Comparison of ENCODE assay signal across 8 mouse cellular contexts in genomic region chr17:3273108-3274091, GRCm38 (mm10). TPM values are rescaled to one million over a fixed set of nuclear protein-coding genes. Genes with fewer than 3 reads are reported as not detected.
DNase-seq lines count a peak whose midpoint lies in the region; ATAC-seq and TF ChIP-seq lines count a peak whose summit lies in the region.

No protein-coding gene starts in this region.

- WGBS in heart, embryonic 11.5 days (ENCODE audit: insufficient replicate concordance), result 23% methylated on average over 22 of the region's 22 CpGs
- WGBS in kidney, embryonic 16.5 days, result 49% methylated on average over 22 of the region's 22 CpGs
- 48% methylated on average over 22 of the region's 22 CpGs for WGBS in liver, adult 2 months

- no peak for TF ChIP-seq POLR2A in brain, embryonic 14.5 days (IDR thresholded peaks at IDR 0.05; ENCODE audit: borderline replicate concordance, extremely low read depth, insufficient read depth, insufficient read length, poor library complexity, severe bottlenecking)
- no peak for TF ChIP-seq POLR2A in liver, adult 2 months (IDR thresholded peaks at IDR 0.05; ENCODE audit: extremely low read depth, insufficient read depth, low read length)

- H3K27ac ChIP-seq in heart, embryonic 11.5 days (ENCODE audit: low read depth, low read length), result no peak overlapping the region
- no peak overlapping the region for H3K27ac ChIP-seq in kidney, embryonic 16.5 days (ENCODE audit: low read length)
- no peak overlapping the region for H3K27ac ChIP-seq in liver, adult 2 months (replicated peaks; ENCODE audit: insufficient read depth, low read depth, low read length)

- H3K9ac ChIP-seq in heart, embryonic 11.5 days (ENCODE audit: low read depth, low read length), result no peak overlapping the region
- no peak overlapping the region for H3K9ac ChIP-seq in kidney, embryonic 16.5 days (replicated peaks; ENCODE audit: low read length)
- H3K9ac ChIP-seq in liver, adult 2 months (ENCODE audit: low read depth, low read length), result no peak overlapping the region

- no peaks in the 10 kb centered on the region for H3K79me2 ChIP-seq in liver, adult 2 months (ENCODE audit: control insufficient read depth, insufficient read depth, low read length)

- H3K4me1 ChIP-seq in heart, embryonic 11.5 days (ENCODE audit: control insufficient read depth, insufficient read depth, low read length), result peaks cover 10% of the 10 kb centered on the region
- H3K4me1 ChIP-seq in kidney, embryonic 16.5 days (ENCODE audit: insufficient read depth, low read length), result 0 out of 2 replicates have a peak, but pooled peaks cover 3% of the 10 kb centered on the region
- no peaks in the 10 kb centered on the region for H3K4me1 ChIP-seq in liver, adult 2 months (ENCODE audit: control insufficient read depth, insufficient read depth, low read length)

- H3K36me3 ChIP-seq in heart, embryonic 11.5 days (ENCODE audit: control insufficient read depth, insufficient read depth, low read length), result no peaks in the 10 kb centered on the region
- H3K36me3 ChIP-seq in kidney, embryonic 16.5 days (ENCODE audit: insufficient read depth, low read length), result no peaks in the 10 kb centered on the region
- no peaks in the 10 kb centered on the region for H3K36me3 ChIP-seq in liver, adult 2 months (ENCODE audit: control insufficient read depth, insufficient read depth, low read length)

- peak; percentile 27; the same call in 1 of the 2 replicates for ATAC-seq in heart, embryonic 11.5 days (replicated peaks; ENCODE audit: insufficient number of reproducible peaks, low FRiP score, low TSS enrichment)
- ATAC-seq in kidney, embryonic 16.5 days (ENCODE audit: low FRiP score, low TSS enrichment), result peak; percentile 82

- DNase-seq in B cell, adult 2 months, result peak; percentile 71 to 72
- peak; percentile 93 for DNase-seq in brain, embryonic 14.5 days (ENCODE audit: low read depth)
- DNase-seq in fat pad, adult 2 months (ENCODE audit: extremely low read depth, low read depth, low spot score), result peak; percentile 16
- DNase-seq in liver, adult 2 months (ENCODE audit: extremely low read depth, low read depth, low spot score), result peak; percentile 65
- DNase-seq in naive thymus-derived CD4-positive, alpha-beta T cell, adult 2 months (ENCODE audit: low read depth), result peak; percentile 71
- DNase-seq in spleen, postnatal 4 days (ENCODE audit: low spot score in 2 of 2), result peak; percentile 59 to 87

- peak; percentile 81 for TF ChIP-seq CTCF in brain, embryonic 14.5 days (IDR thresholded peaks at IDR 0.05; ENCODE audit: borderline replicate concordance, extremely low read depth, insufficient read depth, insufficient read length)
- peak; percentile 68 for TF ChIP-seq CTCF in liver, adult 2 months (IDR thresholded peaks at IDR 0.05; ENCODE audit: low read depth, low read length)

- no peak overlapping the region for H3K4me2 ChIP-seq in heart, embryonic 11.5 days
- H3K4me2 ChIP-seq in kidney, embryonic 16.5 days (replicated peaks; ENCODE audit: low read depth, low read length), result no peak overlapping the region

- H3K4me3 ChIP-seq in heart, embryonic 11.5 days (ENCODE audit: low read depth, low read length), result no peak overlapping the region
- no peak overlapping the region for H3K4me3 ChIP-seq in kidney, embryonic 16.5 days (ENCODE audit: low read length)
- H3K4me3 ChIP-seq in liver, adult 2 months (ENCODE audit: insufficient read depth, low read depth, low read length), result no peak overlapping the region

- H3K9me3 ChIP-seq in heart, embryonic 11.5 days (replicated peaks; ENCODE audit: control insufficient read depth, low read length), result no peaks in the 10 kb centered on the region
- no peaks in the 10 kb centered on the region for H3K9me3 ChIP-seq in kidney, embryonic 16.5 days (ENCODE audit: low read length)

- no peaks in the 10 kb centered on the region for H3K27me3 ChIP-seq in heart, embryonic 11.5 days (ENCODE audit: control insufficient read depth, insufficient read depth, low read length)
- no peaks in the 10 kb centered on the region for H3K27me3 ChIP-seq in kidney, embryonic 16.5 days (ENCODE audit: insufficient read depth, low read length)
- no peaks in the 10 kb centered on the region for H3K27me3 ChIP-seq in liver, adult 2 months (ENCODE audit: control insufficient read depth, insufficient read depth, low read length)

RNA-seq across cellular contexts. Expression of gene Tiam2, which starts 53.0 kb away (rescaled TPM):
- polyA plus RNA-seq in brain, embryonic 14.5 days (2012; rRNA removed), result 17.5 and 48.1 TPM in 2 replicates
- 3.2 and 4.4 TPM in 2 replicates for polyA plus RNA-seq in heart, embryonic 11.5 days (2014; fragmentation: Nextera tagmentation; extraction: Ambion mirVana)
- polyA plus RNA-seq in kidney, embryonic 16.5 days (2015; fragmentation: Nextera tagmentation; extraction: Ambion mirVana), result 5.0 and 5.5 TPM in 2 replicates
- 5.0 and 5.2 TPM in 2 replicates for total RNA-seq in liver, adult 2 months (2014; rRNA removed)
- polyA plus RNA-seq in liver, adult 2 months (2012; rRNA removed), result 1.4 and 2.9 TPM in 2 replicates

Comparison
In these comparisons a context has a peak if more than half of its experiments do, and no peak if none do; other contexts are left out.
1. DNase-seq: peak in every context shown above with its lines; median percentile 93 in brain, embryonic 14.5 days; 73 in spleen, postnatal 4 days; 72 in B cell, adult 2 months; 71 in naive thymus-derived CD4-positive, alpha-beta T cell, adult 2 months; 65 in liver, adult 2 months; 16 in fat pad, adult 2 months.